Mouse (Mus musculus) c-Kit-positive CD71-negative TER-119-negative erythroid progenitor cells, embryonic 14.5 days (primary cell): ENCODE results near the gene Vmn1r191.
"Not testable (repeated sequence)": the region's sequence is repeated elsewhere in the genome, so short reads cannot be mapped to it uniquely, and the experiment has no call there.

ENCODE experiments used
- DNase-seq: peaks from one replicate; pipeline ENCODE4 v3.0.0-alpha.2; 2013; ENCODE audit warnings: low read depth

Gene Vmn1r191

DNA sequence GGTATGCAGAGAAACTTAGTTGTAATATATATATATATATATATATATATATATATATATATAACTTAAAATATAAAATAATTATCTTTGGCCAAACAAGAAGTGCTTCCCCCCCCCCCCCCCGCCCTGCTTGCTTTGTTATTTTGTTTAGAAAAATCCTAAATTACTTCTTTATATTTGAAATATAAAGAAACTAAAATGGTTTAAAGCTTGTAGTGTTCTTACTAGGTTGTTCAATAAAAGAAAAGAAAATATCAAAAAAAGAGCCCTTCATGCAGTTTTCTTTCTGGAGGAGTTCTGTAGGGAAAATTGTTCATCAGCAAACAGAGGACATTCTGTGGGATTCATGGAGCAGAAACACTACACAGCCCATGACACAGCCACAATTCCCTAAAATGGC is at the start of gene Vmn1r191:
Gene Vmn1r191, minus strand, starts transcription at position 101 of the 400 bp plus-strand sequence.
- DNase-seq = no peak

DNA sequence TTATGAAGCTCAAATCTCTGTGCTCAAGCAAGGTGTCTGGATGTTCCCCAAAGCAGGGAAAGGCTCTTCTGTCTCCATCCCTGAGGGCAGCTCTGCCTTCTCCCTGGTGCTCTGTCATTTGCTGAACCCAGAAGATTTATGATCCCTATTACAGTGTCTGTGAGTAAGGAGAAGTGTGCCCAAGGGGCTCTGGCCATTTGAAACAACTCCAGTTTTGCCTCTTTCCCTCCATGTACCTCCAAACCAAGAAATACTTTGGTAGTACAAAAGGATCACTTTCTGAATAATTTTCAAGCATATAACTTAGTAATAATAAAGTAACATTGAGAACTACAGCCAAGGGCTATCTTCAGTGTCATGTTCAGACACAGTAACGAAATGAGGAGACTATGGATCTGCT is 39.3 kb upstream of the Vmn1r191 start, which contains the start of gene Vmn1r193:
Gene Vmn1r193, minus strand, starts transcription at position 101 of the 400 bp plus-strand sequence.
- DNase-seq = not testable (repeated sequence)

DNA sequence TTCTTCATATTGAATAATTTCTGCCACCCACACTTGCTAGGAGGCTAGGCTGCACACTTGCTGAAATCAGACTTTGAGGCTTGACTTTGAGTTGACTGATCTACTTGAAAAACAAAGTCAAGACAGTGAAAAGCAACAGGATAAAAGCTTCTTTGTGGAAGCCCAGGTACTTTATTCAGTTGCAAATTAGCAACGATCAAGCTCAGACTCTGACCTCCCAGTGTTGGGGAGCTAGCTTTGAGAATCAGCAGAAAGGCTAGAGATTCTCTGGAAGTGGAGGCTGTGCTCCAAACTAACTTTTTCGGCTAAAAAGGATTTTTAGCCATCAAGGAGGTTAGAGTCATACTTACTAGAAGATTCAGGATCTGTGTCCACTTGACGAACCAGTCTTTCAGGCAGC is 9.0 kb upstream of the Vmn1r191 start:
- DNase-seq = not testable (repeated sequence)

DNA sequence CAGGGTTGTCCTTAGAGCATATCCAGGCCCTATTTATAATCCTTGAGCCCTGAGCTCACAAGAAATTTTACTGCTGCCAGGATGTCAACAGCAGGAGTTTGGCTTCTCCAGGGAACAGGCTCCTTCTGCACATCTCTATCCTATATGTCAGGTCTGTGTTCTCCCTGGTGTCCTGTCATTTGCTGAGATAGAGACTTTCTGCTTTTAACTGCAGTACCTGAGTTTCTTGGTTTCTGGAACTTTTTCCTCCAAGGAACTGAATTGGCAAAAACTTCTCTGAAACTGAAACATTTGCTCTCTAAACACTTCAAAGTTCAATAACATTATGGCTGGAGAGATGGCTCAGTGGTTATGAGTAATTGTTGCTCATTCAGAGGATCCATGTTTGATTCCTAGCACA is 7.3 kb upstream of the Vmn1r191 start, which contains the start of gene Vmn1r192:
Gene Vmn1r192, minus strand, starts transcription at position 101 of the 400 bp plus-strand sequence.
- no peak for DNase-seq

DNA sequence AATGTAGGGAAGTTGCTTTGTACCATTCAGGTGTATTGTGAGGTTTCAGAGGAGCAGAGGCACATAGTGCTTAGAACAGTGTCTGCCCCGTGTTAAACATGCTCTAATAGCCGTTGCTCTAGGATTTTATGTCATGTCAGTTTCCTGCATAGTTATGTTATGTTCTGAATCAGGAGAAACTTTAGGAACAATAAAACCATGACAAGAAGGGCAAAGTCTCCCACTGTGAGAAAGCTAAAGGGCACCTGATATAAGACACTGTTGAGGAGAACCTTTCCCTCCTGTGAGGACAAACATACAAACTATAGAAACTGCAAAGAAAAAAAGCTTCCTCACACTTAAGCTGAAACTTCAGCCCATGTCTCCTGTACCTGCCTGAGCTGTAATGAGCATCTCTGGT is 6.6 kb upstream of the Vmn1r191 start:
- DNase-seq = no peak

DNA sequence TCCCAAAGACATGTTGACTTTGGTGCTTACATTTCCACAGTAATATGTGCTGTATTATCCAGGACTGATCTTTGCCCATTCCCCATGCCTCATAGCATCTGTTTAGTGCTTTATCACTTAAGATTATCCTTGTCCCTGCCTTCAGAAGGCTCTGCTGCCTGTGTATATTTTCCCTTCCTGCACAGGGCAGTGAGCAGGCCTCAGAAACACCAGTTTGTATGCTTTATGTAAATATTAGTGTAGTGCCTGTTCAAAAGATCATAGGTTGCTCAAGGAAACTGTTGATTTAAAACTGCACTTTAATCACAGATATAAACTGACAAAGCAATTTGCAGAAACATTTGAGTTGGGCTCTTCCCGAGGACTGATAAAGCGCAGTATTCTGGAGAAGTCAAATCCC is 5.5 kb upstream of the Vmn1r191 start:
- no peak for DNase-seq

DNA sequence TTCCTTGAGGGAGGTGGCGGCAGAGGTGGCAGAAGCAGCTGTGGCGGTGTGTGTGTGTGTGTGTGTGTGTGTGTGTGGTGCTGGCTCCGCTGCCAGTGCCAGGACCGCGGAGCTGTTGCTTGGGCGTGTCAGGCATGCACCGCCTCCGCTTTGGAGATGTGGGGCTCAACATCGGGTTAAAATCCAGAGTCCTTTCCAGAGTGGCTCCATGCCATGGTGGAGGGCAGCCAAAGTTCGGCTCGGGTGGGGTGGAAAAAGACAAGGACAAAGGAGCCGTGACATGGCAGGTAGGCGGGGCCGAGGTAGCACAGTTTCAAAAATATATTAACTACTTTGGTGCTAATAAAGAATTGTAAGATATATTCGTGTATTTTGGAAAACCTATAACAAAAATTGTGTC is 15.4 kb downstream of the Vmn1r191 start:
- no peak for DNase-seq

DNA sequence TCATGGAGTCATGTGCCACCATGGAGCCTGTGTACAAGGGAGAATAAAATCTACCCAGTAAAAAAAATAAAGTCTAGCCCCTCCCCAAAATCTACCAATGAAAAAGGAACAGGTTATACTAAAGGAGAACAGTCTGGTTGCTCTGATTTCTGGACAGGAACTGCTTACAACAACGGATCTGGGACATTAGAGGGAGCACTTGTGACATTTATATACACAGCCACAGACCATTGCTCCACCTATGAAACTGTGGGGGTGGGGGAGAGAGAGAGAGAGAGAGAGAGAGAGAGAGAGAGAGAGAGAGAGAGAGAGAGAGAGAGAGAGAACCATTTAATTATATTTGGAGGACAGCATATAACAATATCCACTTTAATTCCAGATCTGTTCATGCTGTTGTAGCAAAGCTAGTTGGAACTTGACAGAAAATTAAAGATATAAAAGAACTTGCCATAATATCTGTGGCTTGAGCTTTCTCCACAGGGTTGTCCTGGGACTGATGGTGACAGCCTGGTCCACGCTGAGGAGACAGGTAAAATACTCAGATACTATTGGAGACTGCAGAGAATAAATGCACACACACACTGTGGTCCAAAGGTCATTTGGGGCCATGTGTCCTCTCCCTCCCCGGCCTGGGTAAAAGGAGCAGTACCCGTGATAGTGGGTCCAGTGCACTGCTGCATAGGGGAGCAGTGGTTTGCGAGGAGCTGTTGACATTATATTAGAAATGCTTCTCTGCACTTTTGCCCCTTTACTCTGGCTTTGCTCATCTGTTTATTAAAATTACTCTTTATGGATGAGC is 47.1 kb downstream of the Vmn1r191 start:
- DNase-seq = not testable (repeated sequence)
